Mouse (Mus musculus) liver, adult 2 months (tissue): ENCODE measurements around the gene Timm22. TPM values are rescaled to one million over a fixed set of nuclear protein-coding genes. Genes with fewer than 3 reads are reported as not detected.
A peak's percentile ranks its signal among the peaks of the same experiment; 100 is the strongest.

ENCODE experiments used
- DNase-seq: peaks from one replicate; pipeline ENCODE4 v3.0.0-alpha.2; 2011; ENCODE audit warnings: low read depth, low spot score; ENCODE audit errors: extremely low read depth
- H3K27ac ChIP-seq: fragments of 200-500 bp; replicated peaks from 2 replicates; pipeline ENCODE4 v1.5.1; 2012; ENCODE audit warnings: low read depth, mild to moderate bottlenecking, control low read depth, inconsistent platforms, low read length; ENCODE audit not compliant: insufficient read depth
- H3K27me3 ChIP-seq: fragments of 200-500 bp; 2 replicates; pipeline ENCODE4 v1.6.1; 2012; ENCODE audit warnings: mild to moderate bottlenecking, moderate library complexity, low read length, inconsistent platforms; ENCODE audit not compliant: control insufficient read depth, insufficient read depth
- H3K36me3 ChIP-seq: fragments of 200-500 bp; 2 replicates; pipeline ENCODE4 v1.6.1; 2012; ENCODE audit warnings: low read length, inconsistent platforms; ENCODE audit not compliant: control insufficient read depth, insufficient read depth
- H3K4me1 ChIP-seq: fragments of 200-500 bp; 2 replicates; pipeline ENCODE4 v1.6.1; 2011; ENCODE audit warnings: low read length; ENCODE audit not compliant: control insufficient read depth, insufficient read depth
- H3K4me3 ChIP-seq: fragments of 200-500 bp; 2 replicates; pipeline ENCODE4 v1.5.1; 2011; ENCODE audit warnings: low read depth, mild to moderate bottlenecking, control low read depth, low read length, moderate library complexity; ENCODE audit not compliant: insufficient read depth
- H3K79me2 ChIP-seq: fragments of 200-500 bp; 2 replicates; pipeline ENCODE4 v1.6.1; 2012; ENCODE audit warnings: inconsistent platforms, mild to moderate bottlenecking, low read length, moderate library complexity; ENCODE audit not compliant: control insufficient read depth, insufficient read depth
- H3K9ac ChIP-seq: fragments of 200-500 bp; 2 replicates; pipeline ENCODE4 v1.6.1; 2012; ENCODE audit warnings: low read depth, mild to moderate bottlenecking, control low read depth, inconsistent platforms, low read length
- CTCF ChIP-seq: fragments of 200-500 bp; IDR thresholded peaks from 2 replicates; pipeline ENCODE4 v1.5.1; 2011; ENCODE audit warnings: low read depth, low read length, control low read depth
- POLR2A ChIP-seq: fragments of 200-500 bp; IDR thresholded peaks from 2 replicates; pipeline ENCODE4 v1.6.1; 2011; ENCODE audit warnings: low read length, control low read depth; ENCODE audit not compliant: insufficient read depth; ENCODE audit errors: extremely low read depth
- WGBS: fragments of 180-500 bp; shearing (Covaris S2); methylation state at CpG from one replicate; pipeline ENCODE4 v1.1.7; 2018; 5-methylcytosine and 5-hydroxymethylcytosine counted together
- polyA plus RNA-seq: library from polyadenylated mRNA; depleted of rRNA; stranded (reverse); fragments of >200 nt; gene quantifications from 2 replicates; pipeline ENCODE4 v1.2.3, GENCODE M21; 2012
- total RNA-seq: library from RNA; depleted of rRNA; stranded (reverse); fragments of >200 nt; gene quantifications from 2 replicates; pipeline ENCODE4 v1.2.3, GENCODE M21; 2014

Gene Timm22
- total and polyA plus RNA-seq, 2 experiments = 6.0 to 7.9 TPM

- H3K4me1 ChIP-seq = no peaks in the 10 kb centered on the region
- no peak for DNase-seq
Measured at GRCm38 (mm10) chr11:76445459-76445858, 38.7 kb downstream of the Timm22 start.

GRCm38 (mm10) chr11:76446251-76446650 lies 39.5 kb downstream of the Timm22 start:
- DNase-seq = peak; percentile 28
- Histone ChIP-seq H3K4me3 (no peak overlapping the region), H3K79me2 (no peaks in the 10 kb centered on the region), H3K36me3 (no peaks in the 10 kb centered on the region), H3K9ac (no peak overlapping the region), H3K4me1 (no peaks in the 10 kb centered on the region), H3K27ac (no peak overlapping the region), H3K27me3 (no peaks in the 10 kb centered on the region)
- TF ChIP-seq CTCF = no peak
- WGBS = 12% methylated on average over 10 of the region's 10 CpGs

More at GRCm38 (mm10) chr11:76445459-76445858, 38.7 kb downstream of the Timm22 start:
- no peak overlapping the region for H3K9ac ChIP-seq
- no peak overlapping the region for H3K27ac ChIP-seq
- 79% methylated on average over 8 of the region's 8 CpGs for WGBS
- H3K79me2 ChIP-seq = no peaks in the 10 kb centered on the region
- no peaks in the 10 kb centered on the region for H3K36me3 ChIP-seq
- no peak overlapping the region for H3K4me3 ChIP-seq
- no peaks in the 10 kb centered on the region for H3K27me3 ChIP-seq
- TF ChIP-seq CTCF = no peak
- no peak for TF ChIP-seq POLR2A

- Histone ChIP-seq H3K9ac (no peak overlapping the region), H3K4me1 (no peaks in the 10 kb centered on the region), H3K27ac (no peak overlapping the region), H3K36me3 (no peaks in the 10 kb centered on the region), H3K4me3 (no peak overlapping the region), H3K27me3 (no peaks in the 10 kb centered on the region), H3K79me2 (no peaks in the 10 kb centered on the region)
- 84% methylated on average over 15 of the region's 15 CpGs for WGBS
- no peak for TF ChIP-seq POLR2A
- no peak for TF ChIP-seq CTCF
- no peak for DNase-seq
Measured at GRCm38 (mm10) chr11:76449520-76450201, 42.9 kb downstream of the Timm22 start.

GRCm38 (mm10) chr11:76450202-76450561 lies 43.4 kb downstream of the Timm22 start:
- no peak overlapping the region for H3K4me3 ChIP-seq
- no peak for TF ChIP-seq POLR2A
- TF ChIP-seq CTCF = no peak
- no peaks in the 10 kb centered on the region for H3K27me3 ChIP-seq
- no peak for DNase-seq
- no peaks in the 10 kb centered on the region for H3K4me1 ChIP-seq
- no peaks in the 10 kb centered on the region for H3K36me3 ChIP-seq
- no peak overlapping the region for H3K27ac ChIP-seq
- WGBS = 84% methylated on average over 3 of the region's 3 CpGs
- no peak overlapping the region for H3K9ac ChIP-seq
- no peaks in the 10 kb centered on the region for H3K79me2 ChIP-seq

- no peaks in the 10 kb centered on the region for H3K27me3 ChIP-seq
- H3K9ac ChIP-seq = no peak overlapping the region
- TF ChIP-seq POLR2A (no peak), CTCF (peak; percentile 97)
- no peaks in the 10 kb centered on the region for H3K79me2 ChIP-seq
- H3K4me3 ChIP-seq = no peak overlapping the region
- 77% methylated on average over 5 of the region's 5 CpGs for WGBS
- peak; percentile 29 for DNase-seq
- no peak overlapping the region for H3K27ac ChIP-seq
- no peaks in the 10 kb centered on the region for H3K36me3 ChIP-seq
- no peaks in the 10 kb centered on the region for H3K4me1 ChIP-seq
Measured at GRCm38 (mm10) chr11:76454492-76454891, 47.7 kb downstream of the Timm22 start.

- peak; percentile 24 for DNase-seq
- Histone ChIP-seq H3K27ac (no peak overlapping the region), H3K79me2 (no peaks in the 10 kb centered on the region), H3K4me1 (no peaks in the 10 kb centered on the region), H3K9ac (no peak overlapping the region), H3K36me3 (no peaks in the 10 kb centered on the region), H3K4me3 (no peak overlapping the region), H3K27me3 (no peaks in the 10 kb centered on the region)
- 26% methylated on average over 6 of the region's 6 CpGs for WGBS
- no peak for TF ChIP-seq POLR2A
- peak; percentile 98 for TF ChIP-seq CTCF
Measured at GRCm38 (mm10) chr11:76456233-76456632, 49.5 kb downstream of the Timm22 start.
